Mouse (Mus musculus): ENCODE results near the gene Ppp1r17. TPM values are rescaled to one million over a fixed set of nuclear protein-coding genes. Genes with fewer than 3 reads are reported as not detected.

Gene Ppp1r17
- polyA plus RNA-seq, 1 experiment from 2014 or later = not detected

- WGBS (ENCODE audit: insufficient replicate concordance) = 69% methylated on average over 4 of the region's 4 CpGs
These were observed 22.3 kb downstream of the Ppp1r17 start for GRCm38 (mm10) chr6:56039476-56040055.

GRCm38 (mm10) chr6:56044270-56044669 is 27.0 kb downstream of the Ppp1r17 start:
- Histone ChIP-seq H3K27me3 (ENCODE audit: insufficient read depth, low read length) (no peaks in the 10 kb centered on the region), H3K4me1 (ENCODE audit: insufficient read depth) (no peaks in the 10 kb centered on the region), H3K9me3 (ENCODE audit: low read length) (no peaks in the 10 kb centered on the region), H3K4me2 (ENCODE audit: low read depth, low read length) (no peak overlapping the region), H3K27ac (ENCODE audit: low read depth) (no peak overlapping the region), H3K36me3 (replicated peaks; ENCODE audit: insufficient read depth, low read length) (no peaks in the 10 kb centered on the region), H3K4me3 (ENCODE audit: low read depth, low read length) (no peak overlapping the region), H3K9ac (replicated peaks) (no peak overlapping the region)
- ATAC-seq (no peak), DNase-seq (no peak)
- TF ChIP-seq EP300 (IDR thresholded peaks at IDR 0.05; ENCODE audit: low read depth) = no peak
- no peak for TF ChIP-seq CTCF (IDR thresholded peaks at IDR 0.05; ENCODE audit: low read depth)
- 60% methylated on average over 5 of the region's 5 CpGs for WGBS (ENCODE audit: insufficient replicate concordance)

More at GRCm38 (mm10) chr6:56039476-56040055, 22.3 kb downstream of the Ppp1r17 start:
- no peaks in the 10 kb centered on the region for H3K36me3 ChIP-seq (replicated peaks; ENCODE audit: insufficient read depth, low read length)
- no peak overlapping the region for H3K27ac ChIP-seq (ENCODE audit: low read depth)
- no peaks in the 10 kb centered on the region for H3K27me3 ChIP-seq (ENCODE audit: insufficient read depth, low read length)
- no peak for TF ChIP-seq CTCF (IDR thresholded peaks at IDR 0.05; ENCODE audit: low read depth)
- TF ChIP-seq EP300 (IDR thresholded peaks at IDR 0.05; ENCODE audit: low read depth) = no peak
- no peaks in the 10 kb centered on the region for H3K9me3 ChIP-seq (ENCODE audit: low read length)
- H3K9ac ChIP-seq (replicated peaks) = no peak overlapping the region
- H3K4me3 ChIP-seq (ENCODE audit: low read depth, low read length) = no peak overlapping the region
- ATAC-seq (no peak), DNase-seq (no peak)
- no peak overlapping the region for H3K4me2 ChIP-seq (ENCODE audit: low read depth, low read length)
- H3K4me1 ChIP-seq (ENCODE audit: insufficient read depth) = no peaks in the 10 kb centered on the region

- no peak for ATAC-seq
- H3K27me3 ChIP-seq (ENCODE audit: insufficient read depth, low read length) = no peaks in the 10 kb centered on the region
- no peak overlapping the region for H3K4me3 ChIP-seq (ENCODE audit: low read depth, low read length)
- DNase-seq = no peak
- TF ChIP-seq EP300 (IDR thresholded peaks at IDR 0.05; ENCODE audit: low read depth) = no peak
- no peak for TF ChIP-seq CTCF (IDR thresholded peaks at IDR 0.05; ENCODE audit: low read depth)
- H3K4me2 ChIP-seq (ENCODE audit: low read depth, low read length) = no peak overlapping the region
- H3K4me1 ChIP-seq (ENCODE audit: insufficient read depth) = no peaks in the 10 kb centered on the region
- no peaks in the 10 kb centered on the region for H3K36me3 ChIP-seq (replicated peaks; ENCODE audit: insufficient read depth, low read length)
- no peak overlapping the region for H3K9ac ChIP-seq (replicated peaks)
- WGBS (ENCODE audit: insufficient replicate concordance) = 82% methylated on average over 1 of the region's 1 CpGs
- H3K27ac ChIP-seq (ENCODE audit: low read depth) = no peak overlapping the region
- no peaks in the 10 kb centered on the region for H3K9me3 ChIP-seq (ENCODE audit: low read length)
These were observed 27.4 kb downstream of the Ppp1r17 start for GRCm38 (mm10) chr6:56044716-56045115.

GRCm38 (mm10) chr6:56048580-56048979 is 31.3 kb downstream of the Ppp1r17 start:
- Histone ChIP-seq H3K36me3 (replicated peaks; ENCODE audit: insufficient read depth, low read length) (no peaks in the 10 kb centered on the region), H3K27me3 (ENCODE audit: insufficient read depth, low read length) (no peaks in the 10 kb centered on the region), H3K4me1 (ENCODE audit: insufficient read depth) (no peaks in the 10 kb centered on the region), H3K9ac (replicated peaks) (no peak overlapping the region), H3K4me3 (ENCODE audit: low read depth, low read length) (no peak overlapping the region), H3K27ac (ENCODE audit: low read depth) (no peak overlapping the region), H3K4me2 (ENCODE audit: low read depth, low read length) (no peak overlapping the region), H3K9me3 (ENCODE audit: low read length) (no peaks in the 10 kb centered on the region)
- no peak for TF ChIP-seq CTCF (IDR thresholded peaks at IDR 0.05; ENCODE audit: low read depth)
- no peak for TF ChIP-seq EP300 (IDR thresholded peaks at IDR 0.05; ENCODE audit: low read depth)
- ATAC-seq (no peak), DNase-seq (no peak)
- WGBS (ENCODE audit: insufficient replicate concordance) = 84% methylated on average over 3 of the region's 3 CpGs

GRCm38 (mm10) chr6:56049104-56049503 is 31.8 kb downstream of the Ppp1r17 start:
- Histone ChIP-seq H3K9me3 (ENCODE audit: low read length) (no peaks in the 10 kb centered on the region), H3K36me3 (replicated peaks; ENCODE audit: insufficient read depth, low read length) (no peaks in the 10 kb centered on the region), H3K9ac (replicated peaks) (no peak overlapping the region), H3K4me1 (ENCODE audit: insufficient read depth) (no peaks in the 10 kb centered on the region), H3K27me3 (ENCODE audit: insufficient read depth, low read length) (no peaks in the 10 kb centered on the region), H3K27ac (ENCODE audit: low read depth) (no peak overlapping the region), H3K4me2 (ENCODE audit: low read depth, low read length) (no peak overlapping the region), H3K4me3 (ENCODE audit: low read depth, low read length) (no peak overlapping the region)
- DNase-seq = no peak
- TF ChIP-seq EP300 (IDR thresholded peaks at IDR 0.05; ENCODE audit: low read depth) (no peak), CTCF (IDR thresholded peaks at IDR 0.05; ENCODE audit: low read depth) (peak; percentile 70)
- 32% methylated on average over 4 of the region's 4 CpGs for WGBS (ENCODE audit: insufficient replicate concordance)
- no peak for ATAC-seq

GRCm38 (mm10) chr6:56063736-56064135 is 46.4 kb downstream of the Ppp1r17 start:
- Histone ChIP-seq H3K9me3 (ENCODE audit: low read length) (no peaks in the 10 kb centered on the region), H3K4me3 (ENCODE audit: low read depth, low read length) (no peak overlapping the region), H3K36me3 (replicated peaks; ENCODE audit: insufficient read depth, low read length) (no peaks in the 10 kb centered on the region), H3K27ac (ENCODE audit: low read depth) (no peak overlapping the region), H3K4me2 (ENCODE audit: low read depth, low read length) (no peak overlapping the region), H3K9ac (replicated peaks) (no peak overlapping the region), H3K27me3 (ENCODE audit: insufficient read depth, low read length) (no peaks in the 10 kb centered on the region), H3K4me1 (ENCODE audit: insufficient read depth) (no peaks in the 10 kb centered on the region)
- ATAC-seq (no peak), DNase-seq (no peak)
- TF ChIP-seq EP300 (IDR thresholded peaks at IDR 0.05; ENCODE audit: low read depth) (no peak), CTCF (IDR thresholded peaks at IDR 0.05; ENCODE audit: low read depth) (no peak)

Data from liver, postnatal 0 days (tissue).